Comparison of ENCODE assay signal across 2 mouse cellular contexts in the genomic region with DNA sequence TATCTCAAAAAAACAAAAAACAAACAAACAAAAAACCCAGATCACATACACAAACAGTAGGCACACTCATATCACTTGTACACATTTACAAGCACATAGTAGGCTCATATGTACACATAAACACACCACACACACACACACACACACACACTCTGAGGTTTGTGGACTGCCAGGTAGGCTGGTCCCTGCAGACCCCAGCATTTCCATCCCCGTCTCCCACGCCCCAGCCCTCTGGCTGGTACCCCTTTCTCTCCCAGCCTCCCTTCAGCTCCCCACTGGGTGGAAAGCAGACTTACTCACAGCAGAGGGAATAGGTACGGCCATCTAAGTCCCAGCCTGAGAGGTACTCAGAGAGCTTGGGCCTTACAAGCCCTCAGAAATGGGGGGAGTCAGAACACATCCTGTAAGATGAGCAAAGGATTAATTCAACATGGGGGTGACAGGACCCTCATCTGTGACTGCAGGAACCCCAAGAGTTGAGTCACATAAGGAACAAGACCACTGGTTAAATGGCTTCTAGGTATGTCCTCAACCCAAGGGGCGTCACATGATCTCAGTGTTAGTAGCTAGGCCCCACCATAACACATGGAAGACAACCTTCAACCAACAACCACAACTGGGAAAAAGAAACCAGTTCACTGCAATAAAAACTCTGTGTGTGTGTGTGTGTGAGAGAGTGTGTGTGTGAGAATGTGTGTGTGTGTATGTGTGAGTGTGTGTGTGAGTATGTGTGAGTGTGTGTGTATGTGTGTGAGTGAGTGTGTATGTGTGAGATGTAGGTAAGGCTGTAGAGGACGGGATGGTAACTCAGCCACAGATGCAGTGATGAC.
TF ChIP-seq lines count a peak whose summit lies in the region.

No protein-coding gene starts in this region.

TF ChIP-seq in MEL, 35 proteins besides CTCF, POLR2A, EP300 and RAD21:
- no peak for TF ChIP-seq ELF1 (IDR thresholded peaks at IDR 0.05; ENCODE audit: low read depth, low read length)
- TF ChIP-seq E2F4 (IDR thresholded peaks at IDR 0.05; ENCODE audit: borderline replicate concordance, low read depth, low read length) = no peak
- peak; percentile 40; the same call in 1 of the 2 replicates for TF ChIP-seq POLR2AphosphoS5 (IDR thresholded peaks at IDR 0.05; ENCODE audit: borderline replicate concordance, low read depth, low read length)
- no peak for TF ChIP-seq USF2 (IDR thresholded peaks at IDR 0.05; ENCODE audit: borderline replicate concordance in 1 of 2, insufficient read depth in 1 of 2, low read depth in 1 of 2, low read length in 2 of 2)

TF ChIP-seq in myocyte, 11 proteins besides CTCF, POLR2A, EP300 and RAD21:
- no peak for TF ChIP-seq TCF12 (IDR thresholded peaks at IDR 0.05; ENCODE audit: insufficient read depth, poor library complexity, severe bottlenecking)
- TF ChIP-seq MYOG (IDR thresholded peaks at IDR 0.05; ENCODE audit: control insufficient read depth in 1 of 3, insufficient read depth in 1 of 3, insufficient read length in 2 of 3, low read depth in 2 of 3) = no peak
- no peak for TF ChIP-seq MYOD1 (IDR thresholded peaks at IDR 0.05; ENCODE audit: control insufficient read depth in 1 of 3, insufficient read length in 2 of 3, low read depth in 2 of 3)
- TF ChIP-seq SRF (IDR thresholded peaks at IDR 0.05; ENCODE audit: control insufficient read depth, insufficient read length, low read depth) = no peak
- TF ChIP-seq POLR2AphosphoS2 (IDR thresholded peaks at IDR 0.05; ENCODE audit: insufficient read length, low read depth) = peak; percentile 97
- TF ChIP-seq MAX (IDR thresholded peaks at IDR 0.05; ENCODE audit: low read depth) = no peak
- TF ChIP-seq USF1 (IDR thresholded peaks at IDR 0.05; ENCODE audit: low read depth) = peak; percentile 53
- no peak for TF ChIP-seq TCF3 (IDR thresholded peaks at IDR 0.05; ENCODE audit: insufficient read length, low read depth)
